Mouse (Mus musculus) CD4-positive naive resting alpha-beta T cell, adult 76 days (primary cell): ENCODE results near the gene Frmpd1. TPM values are rescaled to one million over a fixed set of nuclear protein-coding genes. Genes with fewer than 3 reads are reported as not detected.

Experiments
- total RNA-seq: library from RNA; stranded (reverse); gene quantifications from one replicate; pipeline ENCODE4 v1.2.4, GENCODE M21; 2023

The Frmpd1 gene
- 2.1 TPM for total RNA-seq

DNA sequence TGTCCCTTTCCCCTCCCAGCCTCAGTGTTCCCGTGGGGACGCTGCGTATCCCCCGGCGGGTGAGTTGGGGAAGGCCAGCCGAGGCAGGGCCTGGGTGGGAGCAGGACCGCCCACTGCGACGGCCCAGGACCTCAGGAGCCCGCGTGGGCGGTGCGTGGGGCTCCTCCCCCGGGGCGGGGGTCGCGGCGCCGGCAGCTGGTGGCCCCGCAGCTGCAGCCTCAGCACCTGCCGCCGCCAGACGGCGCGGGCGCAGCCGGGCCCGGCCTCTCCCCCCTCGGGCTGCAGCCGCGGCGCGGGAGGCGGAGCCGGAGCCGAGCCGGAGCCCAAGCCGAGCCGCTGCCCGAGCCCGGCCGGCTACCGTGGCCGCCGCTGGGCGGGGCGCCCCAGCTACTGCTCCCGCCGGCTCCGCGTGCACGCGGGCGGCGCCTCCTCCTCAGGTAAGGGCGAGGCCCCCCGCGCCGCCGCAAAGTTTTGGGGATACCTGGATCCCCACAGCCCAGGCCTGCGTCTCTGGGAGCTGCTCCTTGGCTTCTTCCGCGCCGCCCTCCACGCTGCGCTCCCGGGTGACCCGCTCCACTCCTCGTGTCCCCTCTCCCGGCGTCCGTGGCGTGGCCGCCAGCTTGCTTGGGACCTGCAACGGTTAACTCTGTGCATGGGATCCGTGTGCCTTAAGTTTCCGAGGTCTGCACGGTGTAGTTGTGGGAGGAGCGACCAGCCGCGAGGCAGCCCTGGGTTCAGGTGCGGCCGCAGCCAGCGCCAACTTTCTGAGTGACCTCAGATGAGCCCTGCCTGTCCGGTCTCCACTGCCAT lies at the start of gene Frmpd1:
Frmpd1 (plus strand) TSS at position 355 of the 810 bp plus-strand sequence.

DNA sequence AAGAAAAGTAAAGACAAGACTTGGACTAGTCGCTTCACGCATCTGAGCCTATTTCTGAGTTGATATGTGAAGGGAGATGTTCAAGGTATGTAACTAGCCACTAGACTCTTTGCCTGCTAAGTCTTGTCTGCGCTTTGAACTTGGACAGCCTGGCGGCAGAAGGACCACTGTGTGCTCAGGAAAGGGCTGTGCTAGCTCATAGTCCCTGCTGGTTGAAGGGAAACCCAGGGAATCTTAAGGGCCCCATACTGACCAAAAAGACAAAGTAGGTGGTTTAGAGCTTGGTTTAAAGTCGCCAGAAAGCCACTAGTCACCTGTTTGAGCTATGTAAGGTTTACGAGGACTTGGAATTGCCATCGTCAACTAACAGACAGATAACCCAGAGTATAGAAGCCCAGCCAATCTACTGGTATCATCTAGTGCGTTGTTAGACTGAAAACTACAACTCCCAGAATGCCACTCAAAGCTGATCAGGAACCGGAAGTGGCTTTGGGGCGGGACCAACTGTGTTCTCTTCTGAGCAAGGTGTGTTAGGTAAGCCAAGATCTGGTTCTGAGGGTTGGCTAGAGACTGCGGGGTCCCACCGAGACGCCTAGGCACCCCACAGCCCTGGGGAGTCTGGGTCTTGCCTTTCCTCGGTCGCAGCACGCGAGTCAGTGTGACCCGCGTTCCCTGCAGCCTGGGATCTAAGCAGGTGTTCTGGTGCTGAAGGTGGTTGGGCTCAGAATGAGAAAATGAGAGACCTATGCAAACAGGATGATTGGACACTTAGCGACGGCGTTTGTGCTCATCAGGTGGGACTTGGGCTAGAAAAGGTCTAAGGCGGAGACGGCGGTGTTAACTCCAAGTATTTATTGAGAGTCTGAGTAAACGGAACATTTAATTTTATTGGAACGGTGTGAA lies 112.2 kb downstream of the Frmpd1 start, which contains the start of gene Trmt10b:
Trmt10b (plus strand) TSS at position 466 of the 903 bp plus-strand sequence.

Other genes starting within 250 kb of the Frmpd1 start
- 11.5 TPM for gene Grhpr, start 203.5 kb upstream of the Frmpd1 start, total RNA-seq
- 11.0 TPM for gene Zbtb5, start 172.5 kb upstream of the Frmpd1 start, total RNA-seq
- 26.2 TPM for gene Polr1e, start 166.3 kb upstream of the Frmpd1 start, total RNA-seq
- gene Fbxo10, start 100.3 kb upstream of the Frmpd1 start, total RNA-seq = 3.8 TPM
- gene Tomm5, start 76.8 kb upstream of the Frmpd1 start, total RNA-seq = 41.2 TPM
- gene Trmt10b, start 112.3 kb downstream of the Frmpd1 start, total RNA-seq = 9.3 TPM
- 24.4 TPM for gene Dcaf10, start 157.2 kb downstream of the Frmpd1 start, total RNA-seq
- 44.8 TPM for gene Exosc3, start 157.9 kb downstream of the Frmpd1 start, total RNA-seq
- 67.6 TPM for gene Slc25a51, start 223.9 kb downstream of the Frmpd1 start, total RNA-seq